11 mouse cellular contexts compared by ENCODE assay signal in the genomic region with DNA sequence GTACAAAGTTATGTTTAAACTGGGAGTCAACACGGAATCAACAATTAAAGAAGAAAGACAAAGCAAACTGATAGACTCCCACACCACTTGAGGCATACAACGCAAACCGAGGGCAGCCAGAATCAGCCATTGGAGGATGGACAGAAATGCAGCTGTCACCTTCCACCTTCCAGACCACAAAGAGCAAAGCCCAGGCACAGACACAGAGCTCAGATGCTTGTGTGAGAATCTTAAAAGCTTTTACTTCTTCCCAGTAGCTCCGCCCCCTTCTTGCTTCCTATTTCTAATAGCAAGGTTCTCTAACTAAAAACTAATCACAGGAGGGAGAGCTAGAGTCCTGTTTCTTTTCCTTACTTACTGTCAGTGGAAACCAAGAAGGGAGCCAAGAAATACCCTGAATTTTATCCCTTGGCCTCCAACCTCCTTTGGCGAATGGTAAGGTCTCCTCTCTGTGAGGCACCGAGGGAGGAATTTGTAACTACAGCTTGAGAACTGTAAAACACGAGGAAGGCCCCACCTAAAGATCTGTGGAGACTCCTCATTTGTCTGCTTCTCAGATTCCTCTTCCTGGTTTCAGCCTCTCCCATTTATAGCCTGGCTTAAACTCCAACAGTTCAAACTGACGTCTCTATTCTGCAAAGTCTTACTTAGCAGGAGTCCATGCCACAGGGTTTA.
DNase-seq lines count a peak whose midpoint lies in the region; ATAC-seq lines count a peak whose summit lies in the region.
"Had no signal": no experiment of that assay in that cellular context is flagged by ENCODE, and none has a peak within 500 bp of the region (broad histone marks: within the 10 kb centered on the region; RNA-seq: fewer than 3 reads in every experiment).

No protein-coding gene starts in this region.

- no peaks in the 10 kb centered on the region for H3K27me3 ChIP-seq in heart, embryonic 16.5 days (ENCODE audit: control insufficient read depth, insufficient read depth, low read length)
- H3K27me3 ChIP-seq in hindbrain, embryonic 16.5 days (replicated peaks; ENCODE audit: control insufficient read depth, insufficient read depth, low read length) = no peaks in the 10 kb centered on the region
- no peaks in the 10 kb centered on the region for H3K27me3 ChIP-seq in forebrain, embryonic 14.5 days (replicated peaks; ENCODE audit: control insufficient read depth, insufficient read depth, low read length)
- H3K27me3 ChIP-seq: midbrain, embryonic 15.5 days had no signal

- no peak overlapping the region for H3K4me2 ChIP-seq in heart, embryonic 16.5 days (ENCODE audit: low read depth, low read length)
- no peak overlapping the region for H3K4me2 ChIP-seq in hindbrain, embryonic 16.5 days (ENCODE audit: low read length)
- no peak overlapping the region for H3K4me2 ChIP-seq in forebrain, embryonic 14.5 days (ENCODE audit: low read length)
- H3K4me2 ChIP-seq: midbrain, embryonic 15.5 days had no signal

- no peak overlapping the region for H3K9ac ChIP-seq in heart, embryonic 16.5 days (ENCODE audit: low read length)
- H3K9ac ChIP-seq in hindbrain, embryonic 16.5 days (ENCODE audit: low read depth, low read length) = no peak overlapping the region
- no peak overlapping the region for H3K9ac ChIP-seq in forebrain, embryonic 14.5 days (ENCODE audit: low read length)
- H3K9ac ChIP-seq: midbrain, embryonic 15.5 days had no signal

- no peak for ATAC-seq in heart, embryonic 16.5 days (replicated peaks; ENCODE audit: extremely low read depth, insufficient read depth, low FRiP score)
- ATAC-seq in megakaryocyte-erythroid progenitor cell, adult 5-6 weeks (replicated peaks; ENCODE audit: low FRiP score, low TSS enrichment, poor library complexity, severe bottlenecking) = 0 out of 2 replicates have a peak, but pooled peaks have one; percentile 10
- no peak for ATAC-seq in hindbrain, embryonic 16.5 days
- no peak for ATAC-seq in forebrain, embryonic 14.5 days
- ATAC-seq: midbrain, embryonic 15.5 days had no signal

- H3K4me3 ChIP-seq in heart, embryonic 16.5 days (ENCODE audit: low read length) = no peak overlapping the region
- H3K4me3 ChIP-seq in hindbrain, embryonic 16.5 days (ENCODE audit: low read length) = no peak overlapping the region
- H3K4me3 ChIP-seq in forebrain, embryonic 14.5 days (ENCODE audit: low read depth, low read length) = no peak overlapping the region
- H3K4me3 ChIP-seq: midbrain, embryonic 15.5 days had no signal

- no peaks in the 10 kb centered on the region for H3K36me3 ChIP-seq in heart, embryonic 16.5 days (ENCODE audit: control insufficient read depth, insufficient read depth)
- H3K36me3 ChIP-seq in hindbrain, embryonic 16.5 days (ENCODE audit: control insufficient read depth, insufficient read depth, low read length) = no peaks in the 10 kb centered on the region
- no peaks in the 10 kb centered on the region for H3K36me3 ChIP-seq in forebrain, embryonic 14.5 days (ENCODE audit: control insufficient read depth, insufficient read depth, low read length)
- H3K36me3 ChIP-seq: midbrain, embryonic 15.5 days had no signal

- H3K4me1 ChIP-seq in heart, embryonic 16.5 days (ENCODE audit: control insufficient read depth, insufficient read depth, low read length) = peaks cover 3% of the 10 kb centered on the region; the same call in 1 of the 2 replicates
- H3K4me1 ChIP-seq in hindbrain, embryonic 16.5 days (ENCODE audit: control insufficient read depth, insufficient read depth, low read depth, low read length) = no peaks in the 10 kb centered on the region
- H3K4me1 ChIP-seq in forebrain, embryonic 14.5 days (ENCODE audit: control insufficient read depth, insufficient read depth, low read length) = no peaks in the 10 kb centered on the region
- H3K4me1 ChIP-seq: midbrain, embryonic 15.5 days had no signal

- 58% methylated on average over 8 of the region's 8 CpGs for WGBS in heart, embryonic 16.5 days
- WGBS in hindbrain, embryonic 16.5 days = 76% methylated on average over 8 of the region's 8 CpGs
- WGBS in forebrain, embryonic 14.5 days = 79% methylated on average over 8 of the region's 8 CpGs

- no peaks in the 10 kb centered on the region for H3K9me3 ChIP-seq in heart, embryonic 16.5 days (replicated peaks; ENCODE audit: control insufficient read depth, low read length)
- H3K9me3 ChIP-seq in hindbrain, embryonic 16.5 days (ENCODE audit: control insufficient read depth, low read length) = no peaks in the 10 kb centered on the region
- H3K9me3 ChIP-seq in forebrain, embryonic 14.5 days (replicated peaks; ENCODE audit: control insufficient read depth, low read length) = no peaks in the 10 kb centered on the region
- H3K9me3 ChIP-seq: midbrain, embryonic 15.5 days had no signal

- no peak for DNase-seq in heart, adult 9 months (ENCODE audit: low spot score in 2 of 2)
- DNase-seq in CD4-positive, CD25-positive, alpha-beta regulatory T cell, adult 2 months (ENCODE audit: low read depth, low spot score) = peak; percentile 20
- peak; percentile 36 for DNase-seq in fibroblast of lung, adult 2 months (ENCODE audit: low read depth)
- no peak for DNase-seq in retina, postnatal 1 day
- DNase-seq in forebrain, embryonic 14.5 days (ENCODE audit: low spot score) = no peak
- DNase-seq: kidney, adult 18-20 months; layer of hippocampus, postnatal 36 days had no signal

- H3K27ac ChIP-seq in heart, embryonic 16.5 days (ENCODE audit: low read length) = peak overlapping the region; percentile 37; the same call in 1 of the 2 replicates
- no peak overlapping the region for H3K27ac ChIP-seq in hindbrain, embryonic 16.5 days (ENCODE audit: low read depth, low read length)
- H3K27ac ChIP-seq in forebrain, embryonic 14.5 days (ENCODE audit: low read depth, low read length) = no peak overlapping the region
- H3K27ac ChIP-seq: midbrain, embryonic 15.5 days had no signal

Comparison
In these comparisons a context has a peak if more than half of its experiments do, and no peak if none do; other contexts are left out.
1. DNase-seq: peak in CD4-positive, CD25-positive, alpha-beta regulatory T cell, adult 2 months (single experiment) and fibroblast of lung, adult 2 months (single experiment); none in heart, adult 9 months (0 of 2), retina, postnatal 1 day (single experiment) and forebrain, embryonic 14.5 days (single experiment).